Mouse (Mus musculus): ENCODE results near the gene Lrrc8e.

- TF ChIP-seq EP300 (IDR thresholded peaks at IDR 0.05; ENCODE audit: low read length): no peak
- TF ChIP-seq CTCF (conservative IDR thresholded peaks at IDR 0.05 in 1 of 2, IDR thresholded peaks at IDR 0.05 in 1 of 2; ENCODE audit: low read depth in 2 of 2, low read length in 2 of 2): no peak
- no peak for TF ChIP-seq POLR2A (IDR thresholded peaks at IDR 0.05; ENCODE audit: low read depth, low read length)
- no peak for TF ChIP-seq CHD1 (IDR thresholded peaks at IDR 0.05; ENCODE audit: low read depth, low read length)
- no peak for TF ChIP-seq USF1 (IDR thresholded peaks at IDR 0.05; ENCODE audit: low read depth, low read length)
- TF ChIP-seq TBP (conservative IDR thresholded peaks at IDR 0.05; ENCODE audit: low read depth, low read length): no peak
- no peak for TF ChIP-seq IRF4 (IDR thresholded peaks at IDR 0.05; ENCODE audit: low read depth, low read length)
- no peak for TF ChIP-seq RCOR1 (conservative IDR thresholded peaks at IDR 0.05; ENCODE audit: low read depth, low read length)
- no peak for TF ChIP-seq ZKSCAN1 (IDR thresholded peaks at IDR 0.05; ENCODE audit: borderline replicate concordance, low read depth, low read length)
These were observed 43.2 kb upstream of the Lrrc8e start for GRCm38 (mm10) chr8:4183409-4183808.

Measured in CH12.LX (cell line).